Mouse (Mus musculus) C2C12 (cell line): ENCODE data around the gene Pdpn. TPM values are rescaled to one million over a fixed set of nuclear protein-coding genes. Genes with fewer than 3 reads are reported as not detected.

Source experiments
- H3K27me3 ChIP-seq: one replicate; pipeline ENCODE4 v1.6.1; 2011; ENCODE audit not compliant: control insufficient read depth, insufficient read depth, insufficient read length
- H3K36me3 ChIP-seq: one replicate; pipeline ENCODE4 v1.6.1; 2011; ENCODE audit not compliant: control insufficient read depth, insufficient read depth
- H3K4me3 ChIP-seq: one replicate; pipeline ENCODE4 v1.5.1; 2011; ENCODE audit warnings: mild to moderate bottlenecking, control low read depth; ENCODE audit not compliant: poor library complexity, insufficient read depth, severe bottlenecking
- H3K79me2 ChIP-seq: one replicate; pipeline ENCODE4 v1.6.1; 2011; ENCODE audit not compliant: control insufficient read depth, insufficient read depth
- H3K79me3 ChIP-seq: one replicate; pipeline ENCODE4 v1.6.1; 2011; ENCODE audit warnings: low read depth, control low read depth
- H3ac ChIP-seq: one replicate; pipeline ENCODE3; 2011; ENCODE audit warnings: low read depth; ENCODE audit not compliant: control insufficient read depth, insufficient read length
- CEBPB ChIP-seq: IDR thresholded peaks from one replicate; pipeline ENCODE4 v1.6.1; 2011; ENCODE audit warnings: low read depth, mild to moderate bottlenecking, control low read depth, moderate library complexity
- CTCF ChIP-seq: IDR thresholded peaks from one replicate; pipeline ENCODE4 v1.5.1; 2011; ENCODE audit not compliant: control insufficient read depth, insufficient read depth, insufficient read length
- FOSL1 ChIP-seq: IDR thresholded peaks from one replicate; pipeline ENCODE4 v1.8.0; 2011; ENCODE audit warnings: mild to moderate bottlenecking, low read length; ENCODE audit not compliant: poor library complexity, insufficient read depth, severe bottlenecking
- MAX ChIP-seq: IDR thresholded peaks from one replicate; pipeline ENCODE4 v1.6.1; 2011; ENCODE audit warnings: mild to moderate bottlenecking, control low read depth
- MYOD1 ChIP-seq: IDR thresholded peaks from one replicate; pipeline ENCODE4 v1.6.1; 2011; ENCODE audit warnings: low read depth; ENCODE audit not compliant: control insufficient read depth, insufficient read length
- MYOG ChIP-seq: IDR thresholded peaks from one replicate; pipeline ENCODE4 v1.6.1; 2011; ENCODE audit not compliant: control insufficient read depth, insufficient read length; ENCODE audit errors: extremely low read depth
- USF1 ChIP-seq: IDR thresholded peaks from one replicate; pipeline ENCODE4 v1.6.1; 2011; ENCODE audit warnings: low read depth, mild to moderate bottlenecking, control low read depth, moderate library complexity
- polyA plus RNA-seq: library from polyadenylated mRNA; unstranded; fragments of >200 nt; fragmentation: generic; extraction: Trizol; gene quantifications from one replicate; pipeline ENCODE4 v1.2.1, GENCODE M21; 2012; ENCODE audit warnings: missing spikeins

Gene Pdpn
- polyA plus RNA-seq, 1 experiment: 133 TPM

DNA sequence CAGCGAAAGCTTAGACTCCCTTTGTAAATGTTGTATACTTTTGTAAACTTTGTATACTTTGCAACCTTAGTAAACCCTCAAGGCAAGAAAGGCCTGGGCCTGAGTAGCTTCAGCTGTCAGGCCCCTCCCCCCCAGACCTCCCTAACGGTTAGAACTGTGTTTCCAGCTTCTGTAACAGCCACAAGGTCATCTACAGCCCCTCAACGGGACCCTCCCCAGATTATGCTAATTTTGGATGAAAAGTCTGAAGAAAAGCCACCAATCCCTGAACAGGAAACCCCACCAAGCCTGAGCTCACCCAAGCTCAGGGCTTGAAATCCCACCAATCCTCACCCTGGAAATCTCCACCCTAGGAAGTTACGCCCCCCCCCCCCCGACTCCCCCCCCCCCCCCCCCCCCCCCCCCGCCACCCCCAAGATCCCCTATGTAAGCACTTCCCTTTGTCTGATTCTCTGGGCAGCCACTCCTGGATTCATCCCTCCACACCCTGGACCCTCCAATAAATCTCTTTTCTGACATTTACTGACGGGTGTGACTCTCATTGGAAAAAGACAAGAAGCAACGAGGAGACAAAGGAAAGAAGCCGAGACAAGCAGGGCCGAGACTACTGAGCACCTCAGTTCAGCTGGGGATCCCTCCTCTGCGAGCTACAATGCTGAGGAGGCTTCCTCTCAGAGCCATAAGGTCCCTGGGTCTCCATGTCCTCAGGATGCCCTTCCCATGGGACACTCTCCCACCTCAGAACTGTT is 25.0 kb upstream of the Pdpn start:
- Histone ChIP-seq H3K27me3 (no peaks in the 10 kb centered on the region), H3K79me3 (no peaks in the 10 kb centered on the region), H3K36me3 (no peaks in the 10 kb centered on the region), H3K79me2 (no peaks in the 10 kb centered on the region), H3ac (no peak overlapping the region), H3K4me3 (no peak overlapping the region)
- TF ChIP-seq CTCF (no peak), USF1 (no peak), MYOG (no peak), MYOD1 (no peak), MAX (no peak), FOSL1 (no peak)

DNA sequence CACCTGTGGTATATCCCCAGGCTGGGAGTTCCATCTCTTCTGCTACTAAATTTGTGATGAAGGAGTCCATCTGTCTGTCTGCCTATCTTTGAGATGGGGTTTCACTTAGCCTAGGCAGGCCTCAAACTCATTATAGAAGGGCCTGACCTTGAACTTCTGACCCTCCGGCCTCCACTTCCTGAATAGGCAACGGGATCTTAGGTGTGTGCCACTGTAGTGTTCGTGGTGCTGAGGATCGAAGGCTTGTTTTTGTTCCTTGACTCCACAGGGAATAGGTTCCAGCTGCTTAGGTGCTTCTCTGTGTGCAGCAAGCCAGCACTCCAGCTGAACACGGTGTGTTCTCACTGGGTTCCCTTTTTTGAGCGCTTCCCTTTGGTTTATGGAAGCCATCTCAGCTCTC is 13.9 kb upstream of the Pdpn start:
- TF ChIP-seq CTCF (no peak), USF1 (no peak), MYOG (no peak)
- no peaks in the 10 kb centered on the region for H3K27me3 ChIP-seq
- no peaks in the 10 kb centered on the region for H3K79me2 ChIP-seq
- H3ac ChIP-seq: no peak overlapping the region
- no peak overlapping the region for H3K4me3 ChIP-seq
- no peaks in the 10 kb centered on the region for H3K79me3 ChIP-seq
- no peaks in the 10 kb centered on the region for H3K36me3 ChIP-seq

DNA sequence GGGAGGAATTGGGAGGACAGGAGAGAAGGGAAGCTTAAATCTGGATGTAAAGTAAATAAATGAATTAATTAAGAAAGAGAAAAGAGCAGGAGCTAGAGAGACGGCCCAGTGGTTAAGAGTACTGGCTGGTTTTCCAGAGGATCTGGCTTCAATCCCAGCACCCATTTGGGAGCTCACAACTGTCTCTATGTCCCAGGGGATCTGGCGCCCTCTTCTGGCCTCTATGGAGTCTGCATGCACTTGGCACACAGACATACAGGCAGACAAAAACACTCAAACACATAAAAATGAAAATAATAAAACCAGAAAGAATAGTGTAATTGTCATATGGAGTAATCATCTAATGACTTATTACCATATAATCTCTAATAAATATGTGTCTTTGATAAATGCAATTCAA is 12.0 kb upstream of the Pdpn start:
- H3K79me3 ChIP-seq: no peaks in the 10 kb centered on the region
- H3K27me3 ChIP-seq: no peaks in the 10 kb centered on the region
- H3K79me2 ChIP-seq: no peaks in the 10 kb centered on the region
- H3ac ChIP-seq: no peak overlapping the region
- H3K36me3 ChIP-seq: no peaks in the 10 kb centered on the region
- no peak overlapping the region for H3K4me3 ChIP-seq
- peak; percentile 16 for TF ChIP-seq CTCF
- TF ChIP-seq MYOD1: no peak
- TF ChIP-seq CEBPB: no peak

DNA sequence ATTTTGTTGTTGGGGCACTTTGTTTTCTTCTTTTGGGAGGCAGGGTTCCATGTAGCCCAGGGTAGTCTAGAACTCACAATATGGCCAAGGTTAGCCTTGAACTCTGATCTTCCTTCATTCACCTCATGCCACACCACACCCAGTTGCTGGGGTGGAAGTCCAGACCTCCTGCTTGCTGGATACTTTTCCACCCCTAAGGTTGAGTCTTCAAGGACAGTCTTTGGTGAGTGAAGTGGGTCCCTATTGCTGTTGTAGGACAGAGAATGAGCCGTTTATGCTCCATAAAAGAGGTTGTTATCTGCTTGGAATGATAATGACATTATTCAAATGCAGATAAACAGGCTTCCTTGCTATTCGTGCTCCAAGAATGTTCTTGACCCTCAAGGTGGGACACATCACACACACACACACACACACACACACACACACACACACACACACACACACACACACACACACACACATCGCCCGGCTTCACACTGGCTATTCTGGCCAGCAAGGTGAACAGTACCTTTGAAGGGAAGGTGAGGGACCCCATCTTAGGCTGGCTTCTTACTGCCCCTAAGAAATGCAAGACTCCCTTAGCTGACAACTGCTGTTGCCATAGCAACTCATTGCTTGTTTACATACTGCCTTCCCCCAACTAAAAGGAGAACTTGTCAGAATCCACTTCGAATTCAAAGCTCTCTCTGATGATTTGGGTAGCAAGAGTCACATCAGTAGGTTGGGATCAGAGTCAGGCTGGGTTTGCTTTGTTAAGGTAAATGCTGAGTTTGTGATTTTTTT is 6.8 kb upstream of the Pdpn start:
- H3ac ChIP-seq: no peak overlapping the region
- TF ChIP-seq CTCF (no peak), CEBPB (no peak), MYOD1 (no peak), MAX (no peak), USF1 (no peak), MYOG (no peak), FOSL1 (no peak)
- peaks cover 8% of the 10 kb centered on the region for H3K79me2 ChIP-seq
- no peaks in the 10 kb centered on the region for H3K27me3 ChIP-seq
- H3K79me3 ChIP-seq: peaks cover 13% of the 10 kb centered on the region
- H3K4me3 ChIP-seq: no peak overlapping the region
- H3K36me3 ChIP-seq: no peaks in the 10 kb centered on the region

DNA sequence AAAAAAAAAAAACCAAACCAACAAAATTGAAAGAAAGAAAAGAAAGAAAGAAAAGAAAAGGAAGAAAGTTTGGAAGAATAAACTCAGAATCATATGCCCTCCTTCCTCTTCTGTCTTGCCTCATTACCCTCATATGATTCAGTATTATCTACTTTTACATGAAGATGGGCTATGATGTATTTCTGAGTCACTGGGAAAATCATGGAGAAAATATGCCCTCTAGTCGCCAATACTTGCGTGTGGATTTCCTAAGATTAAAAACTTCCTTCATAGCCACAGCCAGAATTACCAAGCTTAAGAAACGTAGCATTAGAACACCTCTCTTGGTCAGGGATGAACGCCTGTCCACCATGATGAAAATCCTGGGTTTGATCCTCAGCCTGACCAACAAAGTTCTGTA is 5.7 kb upstream of the Pdpn start:
- Histone ChIP-seq H3ac (no peak overlapping the region), H3K79me2 (peaks cover 19% of the 10 kb centered on the region), H3K4me3 (no peak overlapping the region), H3K36me3 (no peaks in the 10 kb centered on the region), H3K27me3 (no peaks in the 10 kb centered on the region), H3K79me3 (peaks cover 19% of the 10 kb centered on the region)
- TF ChIP-seq CTCF (no peak), FOSL1 (peak; percentile 47), MAX (no peak), USF1 (no peak), MYOG (no peak), MYOD1 (no peak), CEBPB (peak; percentile 20)

DNA sequence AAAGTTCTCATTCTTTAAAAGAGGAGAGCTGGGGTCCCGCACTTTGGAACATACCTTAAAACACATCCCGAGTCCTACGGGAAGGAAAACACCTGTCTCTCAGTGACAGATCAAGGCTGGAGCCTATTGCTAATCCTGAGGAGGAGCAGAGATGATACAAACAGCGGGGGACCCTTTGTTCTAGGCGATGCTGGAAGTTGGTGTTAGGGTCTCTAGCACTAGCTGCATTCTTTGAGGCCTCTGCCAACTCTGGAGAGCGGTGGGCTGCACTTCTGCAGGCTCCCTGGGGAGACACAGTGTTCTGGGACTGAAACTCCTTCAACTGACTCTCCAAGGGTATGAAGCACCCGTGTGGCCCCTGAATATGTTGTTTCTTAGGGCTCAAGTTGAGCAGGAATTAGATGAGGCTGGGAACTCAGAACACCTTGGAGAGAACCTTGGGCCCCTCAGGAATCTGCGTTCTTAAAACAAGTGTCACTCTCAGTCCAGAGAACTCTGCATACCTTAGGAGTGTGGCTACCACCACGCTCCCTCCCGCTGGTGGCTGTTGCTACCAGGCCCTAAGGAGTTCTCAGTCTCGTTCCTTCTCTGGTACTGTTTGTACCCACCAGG is 3.0 kb upstream of the Pdpn start:
- no peak for TF ChIP-seq CEBPB
- no peak for TF ChIP-seq MAX
- no peak for TF ChIP-seq USF1
- no peak for TF ChIP-seq MYOD1
- TF ChIP-seq MYOG: no peak
- no peak for TF ChIP-seq FOSL1
- TF ChIP-seq CTCF: no peak
- peaks cover 37% of the 10 kb centered on the region for H3K79me3 ChIP-seq

More for the DNA sequence above, 3.0 kb upstream of the Pdpn start:
- Histone ChIP-seq H3ac (no peak overlapping the region), H3K4me3 (no peak overlapping the region), H3K36me3 (no peaks in the 10 kb centered on the region), H3K79me2 (peaks cover 43% of the 10 kb centered on the region), H3K27me3 (no peaks in the 10 kb centered on the region)
